Mouse (Mus musculus) liver, postnatal 0 days (tissue): ENCODE data around the gene Myo1d. TPM values are rescaled to one million over a fixed set of nuclear protein-coding genes. Genes with fewer than 3 reads are reported as not detected.

Source experiments
- ATAC-seq: fragments of 200-750 bp; cut with Nextera tagmentation; 2 replicates; pipeline ENCODE4 v1.8.0; 2017; ENCODE audit warnings: mild to moderate bottlenecking, moderate library complexity
- DNase-seq: peaks from one replicate; pipeline ENCODE4 v3.0.0-alpha.2; 2016
- H3K27ac ChIP-seq: fragments of 300-500 bp; sonication (generic); 2 replicates; pipeline ENCODE4 v1.5.1; 2014; ENCODE audit warnings: antibody characterized with exemption, moderate library complexity, mild to moderate bottlenecking, low read depth
- H3K27me3 ChIP-seq: fragments of 300-500 bp; sonication (generic); 2 replicates; pipeline ENCODE4 v1.6.1; 2014; ENCODE audit warnings: low read length, control low read depth, mixed read lengths; ENCODE audit not compliant: insufficient read depth
- H3K36me3 ChIP-seq: fragments of 300-500 bp; sonication (generic); replicated peaks from 2 replicates; pipeline ENCODE4 v1.6.1; 2014; ENCODE audit warnings: mild to moderate bottlenecking, control low read depth, low read length, moderate library complexity, mixed read lengths; ENCODE audit not compliant: insufficient read depth
- H3K4me1 ChIP-seq: fragments of 300-500 bp; sonication (generic); 2 replicates; pipeline ENCODE4 v1.6.1; 2014; ENCODE audit warnings: antibody characterized with exemption, mild to moderate bottlenecking, control low read depth; ENCODE audit not compliant: insufficient read depth
- H3K4me2 ChIP-seq: fragments of 300-500 bp; sonication (generic); 2 replicates; pipeline ENCODE4 v1.6.1; 2014; ENCODE audit warnings: low read depth, mild to moderate bottlenecking, low read length, moderate library complexity, mixed read lengths
- H3K4me3 ChIP-seq: fragments of 300-500 bp; sonication (generic); 2 replicates; pipeline ENCODE4 v1.5.1; 2014; ENCODE audit warnings: low read depth, low read length
- H3K9ac ChIP-seq: fragments of 300-500 bp; sonication (generic); replicated peaks from 2 replicates; pipeline ENCODE4 v1.6.1; 2014; ENCODE audit warnings: mild to moderate bottlenecking, moderate library complexity
- H3K9me3 ChIP-seq: fragments of 300-500 bp; sonication (generic); 2 replicates; pipeline ENCODE4 v1.6.1; 2016; ENCODE audit warnings: mild to moderate bottlenecking, control low read depth, low read length, mixed read lengths
- CTCF ChIP-seq: sonication (generic); IDR thresholded peaks from 2 replicates; pipeline ENCODE4 v1.5.1; 2016; ENCODE audit warnings: antibody characterized with exemption, low read depth
- EP300 ChIP-seq: IDR thresholded peaks from 2 replicates; pipeline ENCODE4 v1.6.1; 2016; ENCODE audit warnings: antibody characterized with exemption, low read depth, mild to moderate bottlenecking
- WGBS: fragments of 180-500 bp; shearing (Covaris S2); extraction: QIAGEN DNeasy Blood & Tissue Kit; methylation state at CpG from one replicate; pipeline ENCODE4 v1.1.7; 2014; ENCODE audit not compliant: insufficient replicate concordance; 5-methylcytosine and 5-hydroxymethylcytosine counted together
- polyA plus RNA-seq: library from polyadenylated mRNA; unstranded; fragments of >200 nt; fragmentation: Nextera tagmentation; extraction: Ambion mirVana; gene quantifications from 2 replicates; pipeline ENCODE4 v1.2.1, GENCODE M21; 2015

The Myo1d gene
- polyA plus RNA-seq, 1 experiment from 2014 or later = 4.6 TPM

GRCm38 (mm10) chr11:80811156-80811555, 31.3 kb upstream of the Myo1d start:
- H3K27ac ChIP-seq = no peak overlapping the region
- H3K4me3 ChIP-seq = peak overlapping the region; percentile 59; the same call in 1 of the 2 replicates
- no peaks in the 10 kb centered on the region for H3K36me3 ChIP-seq
- H3K9me3 ChIP-seq = no peaks in the 10 kb centered on the region
- H3K4me2 ChIP-seq = peak overlapping the region; percentile 89
- WGBS = 37% methylated on average over 5 of the region's 5 CpGs
- peaks cover 14% of the 10 kb centered on the region; the same call in 1 of the 2 replicates for H3K4me1 ChIP-seq
- TF ChIP-seq CTCF (no peak), EP300 (no peak)
- H3K27me3 ChIP-seq = 0 out of 2 replicates have a peak, but pooled peaks cover 17% of the 10 kb centered on the region
- no peak overlapping the region for H3K9ac ChIP-seq
- DNase-seq = no peak
- ATAC-seq = no peak

- H3K27me3 ChIP-seq = 0 out of 2 replicates have a peak, but pooled peaks cover 17% of the 10 kb centered on the region
- no peaks in the 10 kb centered on the region for H3K36me3 ChIP-seq
- TF ChIP-seq CTCF (no peak), EP300 (no peak)
- H3K4me2 ChIP-seq = peak within 1 kb of the TSS; percentile 89
- H3K9me3 ChIP-seq = no peaks in the 10 kb centered on the region
- ATAC-seq (peak; percentile 89), DNase-seq (peak; percentile 63)
- peaks cover 14% of the 10 kb centered on the region; the same call in 1 of the 2 replicates for H3K4me1 ChIP-seq
- peak within 1 kb of the TSS; percentile 61 for H3K27ac ChIP-seq
- peak within 1 kb of the TSS; percentile 59 for H3K4me3 ChIP-seq
- peak within 1 kb of the TSS; percentile 63 for H3K9ac ChIP-seq
- WGBS = 7% methylated on average over 42 of the region's 54 CpGs
Measured at GRCm38 (mm10) chr11:80809993-80810821, 30.4 kb upstream of the Myo1d start, which contains the start of gene Tmem98. Gene Tmem98, plus strand, starts transcription at chr11:80810175.

- ATAC-seq = no peak
Measured at GRCm38 (mm10) chr11:80809666-80809992, 29.8 kb upstream of the Myo1d start.

GRCm38 (mm10) chr11:80808551-80809070, 28.8 kb upstream of the Myo1d start:
- no peak overlapping the region for H3K9ac ChIP-seq
- H3K9me3 ChIP-seq = no peaks in the 10 kb centered on the region
- peaks cover 14% of the 10 kb centered on the region; the same call in 1 of the 2 replicates for H3K4me1 ChIP-seq
- ATAC-seq (peak; percentile 68), DNase-seq (no peak)
- no peaks in the 10 kb centered on the region for H3K36me3 ChIP-seq
- 0 out of 2 replicates have a peak, but pooled peaks cover 17% of the 10 kb centered on the region for H3K27me3 ChIP-seq
- H3K4me2 ChIP-seq = no peak overlapping the region
- H3K4me3 ChIP-seq = no peak overlapping the region
- TF ChIP-seq CTCF (peak; percentile 65), EP300 (no peak)
- 48% methylated on average over 6 of the region's 6 CpGs for WGBS
- no peak overlapping the region for H3K27ac ChIP-seq

More at GRCm38 (mm10) chr11:80809666-80809992, 29.8 kb upstream of the Myo1d start:
- Histone ChIP-seq H3K27me3 (0 out of 2 replicates have a peak, but pooled peaks cover 17% of the 10 kb centered on the region), H3K4me1 (peaks cover 14% of the 10 kb centered on the region; the same call in 1 of the 2 replicates), H3K27ac (peak overlapping the region; percentile 61), H3K4me2 (peak overlapping the region; percentile 89), H3K36me3 (no peaks in the 10 kb centered on the region), H3K9me3 (no peaks in the 10 kb centered on the region), H3K4me3 (peak overlapping the region; percentile 59), H3K9ac (peak overlapping the region; percentile 63)
- TF ChIP-seq EP300 = no peak
- no peak for TF ChIP-seq CTCF
- WGBS = 48% methylated on average over 5 of the region's 6 CpGs
- no peak for DNase-seq

- TF ChIP-seq EP300 (no peak), CTCF (no peak)
- WGBS = 44% methylated on average over 3 of the region's 3 CpGs
- no peak overlapping the region for H3K4me3 ChIP-seq
- no peak overlapping the region for H3K9ac ChIP-seq
- no peak overlapping the region for H3K27ac ChIP-seq
- no peak for DNase-seq
- H3K4me2 ChIP-seq = no peak overlapping the region
- no peaks in the 10 kb centered on the region for H3K36me3 ChIP-seq
- H3K4me1 ChIP-seq = no peaks in the 10 kb centered on the region
- no peaks in the 10 kb centered on the region for H3K27me3 ChIP-seq
- no peaks in the 10 kb centered on the region for H3K9me3 ChIP-seq
- no peak for ATAC-seq
Measured at GRCm38 (mm10) chr11:80802706-80803105, 22.9 kb upstream of the Myo1d start.

GRCm38 (mm10) chr11:80799979-80800378, 20.2 kb upstream of the Myo1d start:
- 56% methylated on average over 3 of the region's 3 CpGs for WGBS
- DNase-seq = no peak

More at GRCm38 (mm10) chr11:80799979-80800378, 20.2 kb upstream of the Myo1d start:
- H3K36me3 ChIP-seq = no peaks in the 10 kb centered on the region
- H3K9ac ChIP-seq = no peak overlapping the region
- H3K4me1 ChIP-seq = no peaks in the 10 kb centered on the region
- H3K27ac ChIP-seq = no peak overlapping the region
- no peaks in the 10 kb centered on the region for H3K9me3 ChIP-seq
- no peaks in the 10 kb centered on the region for H3K27me3 ChIP-seq
- no peak for ATAC-seq
- no peak overlapping the region for H3K4me3 ChIP-seq
- no peak overlapping the region for H3K4me2 ChIP-seq
- TF ChIP-seq CTCF (peak; percentile 75), EP300 (no peak)
